8 mouse cellular contexts compared by ENCODE assay signal in genomic region chr8:60992910-60993638, GRCm38 (mm10). TPM values are rescaled to one million over a fixed set of nuclear protein-coding genes. Genes with fewer than 3 reads are reported as not detected.
DNase-seq lines count a peak whose midpoint lies in the region; ATAC-seq and TF ChIP-seq lines count a peak whose summit lies in the region.

Gene Nek1, plus strand, starts transcription at chr8:60993195.

- H3K9ac ChIP-seq in forebrain, embryonic 12.5 days = peak within 1 kb of the TSS; percentile 66
- H3K9ac ChIP-seq in heart, postnatal 0 days (replicated peaks; ENCODE audit: low read depth, low read length) = peak within 1 kb of the TSS; percentile 81
- peak within 1 kb of the TSS; percentile 88 for H3K9ac ChIP-seq in liver, embryonic 16.5 days (ENCODE audit: low read depth, low read length)
- H3K9ac ChIP-seq in neural tube, embryonic 13.5 days = peak within 1 kb of the TSS; percentile 79

- under 1% methylated on average over 57 of the region's 57 CpGs for WGBS in forebrain, embryonic 12.5 days
- 1% methylated on average over 57 of the region's 57 CpGs for WGBS in heart, postnatal 0 days
- WGBS in liver, embryonic 16.5 days (ENCODE audit: insufficient replicate concordance) = under 1% methylated on average over 57 of the region's 57 CpGs
- WGBS in neural tube, embryonic 13.5 days = under 1% methylated on average over 57 of the region's 57 CpGs

- TF ChIP-seq EP300 in heart, postnatal 0 days (IDR thresholded peaks at IDR 0.05; ENCODE audit: low read depth) = no peak

- TF ChIP-seq CTCF in E14TG2a.4 (conservative IDR thresholded peaks at IDR 0.05; ENCODE audit: low read length) = no peak
- no peak for TF ChIP-seq CTCF in heart, postnatal 0 days (IDR thresholded peaks at IDR 0.05; ENCODE audit: low read depth)
- TF ChIP-seq CTCF in testis, adult 2 months (IDR thresholded peaks at IDR 0.05; ENCODE audit: control insufficient read depth, insufficient read depth, insufficient replicate concordance, low read depth, low read length) = peak; percentile 17; the same call in 1 of the 2 replicates

- peak; percentile 97 for DNase-seq in c-Kit-positive CD71-positive TER-119-positive erythroid progenitor cells, embryonic 14.5 days (ENCODE audit: low spot score)
- peak; percentile 98 for DNase-seq in heart, postnatal 0 days (ENCODE audit: low spot score)
- DNase-seq in kidney, postnatal 4 days = peak; percentile 100

- H3K4me1 ChIP-seq in E14TG2a.4 (replicated peaks; ENCODE audit: low read depth, low read length) = peaks cover 18% of the 10 kb centered on the region
- H3K4me1 ChIP-seq in forebrain, embryonic 12.5 days = peaks cover 8% of the 10 kb centered on the region
- H3K4me1 ChIP-seq in heart, postnatal 0 days (ENCODE audit: control insufficient read depth, insufficient read depth) = peaks cover 8% of the 10 kb centered on the region; the same call in 1 of the 2 replicates
- H3K4me1 ChIP-seq in liver, embryonic 16.5 days (ENCODE audit: control insufficient read depth, low read depth, low read length) = peaks cover 14% of the 10 kb centered on the region
- peaks cover 20% of the 10 kb centered on the region for H3K4me1 ChIP-seq in neural tube, embryonic 13.5 days (replicated peaks)
- H3K4me1 ChIP-seq in testis, adult 2 months (ENCODE audit: control insufficient read depth, insufficient read depth, low read length) = no peaks in the 10 kb centered on the region

- peak; percentile 94 for TF ChIP-seq POLR2A in testis, adult 2 months (IDR thresholded peaks at IDR 0.05; ENCODE audit: control insufficient read depth, low read depth, low read length)

- H3K36me3 ChIP-seq in E14TG2a.4 (ENCODE audit: insufficient read depth, low read length) = peaks cover 8% of the 10 kb centered on the region
- H3K36me3 ChIP-seq in forebrain, embryonic 12.5 days (replicated peaks) = no peaks in the 10 kb centered on the region
- H3K36me3 ChIP-seq in heart, postnatal 0 days (replicated peaks; ENCODE audit: control insufficient read depth, insufficient read depth, low read length) = no peaks in the 10 kb centered on the region
- H3K36me3 ChIP-seq in liver, embryonic 16.5 days (ENCODE audit: control insufficient read depth, insufficient read depth) = no peaks in the 10 kb centered on the region
- H3K36me3 ChIP-seq in neural tube, embryonic 13.5 days = no peaks in the 10 kb centered on the region
- H3K36me3 ChIP-seq in testis, adult 2 months (ENCODE audit: control insufficient read depth, insufficient read depth, low read length) = no peaks in the 10 kb centered on the region

- ATAC-seq in forebrain, embryonic 12.5 days (ENCODE audit: low FRiP score) = peak; percentile 96
- ATAC-seq in heart, postnatal 0 days (ENCODE audit: insufficient read depth, low read depth) = peak; percentile 96
- ATAC-seq in liver, embryonic 16.5 days (ENCODE audit: low read depth) = peak; percentile 93
- peak; percentile 96 for ATAC-seq in neural tube, embryonic 13.5 days (ENCODE audit: low read depth)

- H3K27ac ChIP-seq in forebrain, embryonic 12.5 days = peak within 1 kb of the TSS; percentile 91
- peak within 1 kb of the TSS; percentile 87 for H3K27ac ChIP-seq in heart, postnatal 0 days (ENCODE audit: low read depth)
- peak within 1 kb of the TSS; percentile 99 for H3K27ac ChIP-seq in liver, embryonic 16.5 days (ENCODE audit: low read length)
- H3K27ac ChIP-seq in neural tube, embryonic 13.5 days (replicated peaks) = peak within 1 kb of the TSS; percentile 92
- H3K27ac ChIP-seq in testis, adult 2 months (ENCODE audit: control insufficient read depth, insufficient read depth, low read depth, low read length) = peak within 1 kb of the TSS; percentile 98

- peaks cover 39% of the 10 kb centered on the region for H3K9me3 ChIP-seq in E14TG2a.4 (ENCODE audit: low read length)
- 0 out of 2 replicates have a peak, but pooled peaks cover 2% of the 10 kb centered on the region for H3K9me3 ChIP-seq in forebrain, embryonic 12.5 days
- no peaks in the 10 kb centered on the region for H3K9me3 ChIP-seq in heart, postnatal 0 days (replicated peaks; ENCODE audit: control insufficient read depth, low read length)
- no peaks in the 10 kb centered on the region for H3K9me3 ChIP-seq in liver, embryonic 16.5 days (replicated peaks; ENCODE audit: control insufficient read depth, low read length)
- H3K9me3 ChIP-seq in neural tube, embryonic 13.5 days = no peaks in the 10 kb centered on the region

- peak within 1 kb of the TSS; percentile 86 for H3K4me2 ChIP-seq in forebrain, embryonic 12.5 days
- peak within 1 kb of the TSS; percentile 75 for H3K4me2 ChIP-seq in heart, postnatal 0 days (ENCODE audit: low read depth, low read length)
- H3K4me2 ChIP-seq in liver, embryonic 16.5 days (ENCODE audit: low read depth, low read length) = peak within 1 kb of the TSS; percentile 91
- H3K4me2 ChIP-seq in neural tube, embryonic 13.5 days = peak within 1 kb of the TSS; percentile 86

- H3K4me3 ChIP-seq in E14TG2a.4 (replicated peaks; ENCODE audit: low read length) = peak within 1 kb of the TSS; percentile 91
- peak within 1 kb of the TSS; percentile 71 for H3K4me3 ChIP-seq in forebrain, embryonic 12.5 days (replicated peaks)
- peak within 1 kb of the TSS; percentile 86 for H3K4me3 ChIP-seq in heart, postnatal 0 days (ENCODE audit: low read depth, low read length)
- peak within 1 kb of the TSS; percentile 82 for H3K4me3 ChIP-seq in liver, embryonic 16.5 days (ENCODE audit: low read depth, low read length)
- H3K4me3 ChIP-seq in neural tube, embryonic 13.5 days = peak within 1 kb of the TSS; percentile 68
- H3K4me3 ChIP-seq in testis, adult 2 months (ENCODE audit: control insufficient read depth, low read depth, low read length) = peak within 1 kb of the TSS; percentile 94

- H3K27me3 ChIP-seq in E14TG2a.4 (ENCODE audit: insufficient read depth, low read length) = no peaks in the 10 kb centered on the region
- H3K27me3 ChIP-seq in forebrain, embryonic 12.5 days = no peaks in the 10 kb centered on the region
- no peaks in the 10 kb centered on the region for H3K27me3 ChIP-seq in heart, postnatal 0 days (ENCODE audit: control insufficient read depth, insufficient read depth, low read length)
- H3K27me3 ChIP-seq in liver, embryonic 16.5 days (ENCODE audit: control insufficient read depth, insufficient read depth, low read depth, low read length) = no peaks in the 10 kb centered on the region
- H3K27me3 ChIP-seq in neural tube, embryonic 13.5 days = no peaks in the 10 kb centered on the region
- H3K27me3 ChIP-seq in testis, adult 2 months (ENCODE audit: control insufficient read depth, insufficient read depth, low read length) = no peaks in the 10 kb centered on the region

RNA-seq across cellular contexts. Expression of gene Nek1, which starts in this region (rescaled TPM):
- polyA plus RNA-seq in forebrain, embryonic 12.5 days (2016; fragmentation: Nextera tagmentation; extraction: Ambion mirVana) = 22.3 and 23.8 TPM in 2 replicates
- total RNA-seq in heart, postnatal 0 days (2014; rRNA removed; ENCODE audit: low replicate concordance) = 2.1 and 3.1 TPM in 2 replicates
- polyA plus RNA-seq in heart, postnatal 0 days (2015; fragmentation: Nextera tagmentation; extraction: Ambion mirVana) = 6.3 and 8.8 TPM in 2 replicates
- polyA plus RNA-seq in liver, embryonic 16.5 days (2015; fragmentation: Nextera tagmentation; extraction: Ambion mirVana) = 7.1 and 7.9 TPM in 2 replicates
- polyA plus RNA-seq in neural tube, embryonic 13.5 days (2015; fragmentation: Nextera tagmentation; extraction: Ambion mirVana) = 31.7 and 31.8 TPM in 2 replicates
- 11.0 and 12.9 TPM in 2 replicates for polyA plus RNA-seq in testis, adult 2 months (2012; rRNA removed)

Comparison
In these comparisons a context has a peak if more than half of its experiments do, and no peak if none do; other contexts are left out.
1. Peak in every context shown above with its lines: DNase-seq, ATAC-seq, H3K4me3 ChIP-seq and H3K27ac ChIP-seq.